Mouse (Mus musculus): ENCODE results near the gene Abcb5. TPM values are rescaled to one million over a fixed set of nuclear protein-coding genes. Genes with fewer than 3 reads are reported as not detected.

Gene Abcb5
- polyA plus RNA-seq, 1 experiment, result not detected

DNA sequence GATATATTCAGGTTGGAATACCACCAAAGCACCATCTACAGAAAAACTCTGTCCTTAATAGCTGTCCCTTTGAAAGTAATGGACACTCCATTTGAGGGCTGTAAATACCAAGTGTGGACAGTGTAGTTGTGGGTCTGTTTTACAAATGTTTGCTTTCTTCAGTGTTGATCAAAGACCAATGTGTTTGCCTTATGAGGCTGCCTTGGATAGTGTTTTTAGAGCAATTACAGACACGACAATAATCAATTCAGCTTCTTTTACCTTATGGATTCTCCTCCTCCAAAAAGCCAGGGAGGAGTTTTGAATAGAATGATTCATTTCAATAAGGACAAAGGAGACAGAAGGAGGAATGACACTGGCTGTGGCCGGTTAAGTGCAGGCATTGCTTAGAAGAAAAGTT lies 128.0 kb downstream of the Abcb5 start:
- H3K36me3 ChIP-seq (ENCODE audit: control insufficient read depth, insufficient read depth, low read length), result no peaks in the 10 kb centered on the region
- peaks cover 2% of the 10 kb centered on the region; the same call in 1 of the 2 replicates for H3K4me1 ChIP-seq (ENCODE audit: control insufficient read depth, insufficient read depth, insufficient read length, low read length)
- H3K27ac ChIP-seq (ENCODE audit: insufficient read depth, low read depth, low read length), result no peak overlapping the region
- 6% methylated on average over 2 of the region's 2 CpGs for WGBS
- H3K4me3 ChIP-seq (ENCODE audit: low read depth, low read length), result no peak overlapping the region
- TF ChIP-seq POLR2A (IDR thresholded peaks at IDR 0.05; ENCODE audit: low read depth, low read length) (no peak), CTCF (IDR thresholded peaks at IDR 0.05; ENCODE audit: extremely low read depth, insufficient read length, insufficient replicate concordance, low read depth, low read length) (no peak)
- H3K27me3 ChIP-seq (ENCODE audit: control insufficient read depth, insufficient read depth, low read length), result peaks cover 54% of the 10 kb centered on the region

DNA sequence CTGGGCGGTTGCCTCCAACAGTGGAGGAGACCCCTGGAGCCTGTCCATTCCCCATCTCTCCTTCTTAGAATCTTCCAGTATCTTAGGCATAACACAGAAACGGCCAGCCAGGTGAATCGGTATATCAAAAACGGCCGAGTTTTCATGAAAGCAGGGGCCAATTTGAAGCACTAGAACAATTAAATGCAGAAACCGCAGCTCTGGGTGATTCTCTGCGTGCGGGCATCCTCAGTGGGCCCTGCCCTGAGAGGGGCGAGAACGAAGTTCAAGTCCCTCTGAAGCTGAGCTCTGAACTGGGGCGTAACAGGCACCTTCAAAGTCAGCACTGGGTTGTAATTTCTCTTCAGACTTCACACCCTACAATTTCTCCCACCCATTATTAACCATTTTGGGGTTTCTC lies 128.9 kb downstream of the Abcb5 start:
- Histone ChIP-seq H3K36me3 (ENCODE audit: control insufficient read depth, insufficient read depth, low read length) (no peaks in the 10 kb centered on the region), H3K4me1 (ENCODE audit: control insufficient read depth, insufficient read depth, insufficient read length, low read length) (no peaks in the 10 kb centered on the region), H3K27me3 (ENCODE audit: control insufficient read depth, insufficient read depth, low read length) (peaks cover 46% of the 10 kb centered on the region), H3K4me3 (ENCODE audit: low read depth, low read length) (no peak overlapping the region), H3K27ac (ENCODE audit: insufficient read depth, low read depth, low read length) (no peak overlapping the region)
- 5% methylated on average over 11 of the region's 11 CpGs for WGBS
- TF ChIP-seq CTCF (IDR thresholded peaks at IDR 0.05; ENCODE audit: extremely low read depth, insufficient read length, insufficient replicate concordance, low read depth, low read length) (no peak), POLR2A (IDR thresholded peaks at IDR 0.05; ENCODE audit: low read depth, low read length) (no peak)

DNA sequence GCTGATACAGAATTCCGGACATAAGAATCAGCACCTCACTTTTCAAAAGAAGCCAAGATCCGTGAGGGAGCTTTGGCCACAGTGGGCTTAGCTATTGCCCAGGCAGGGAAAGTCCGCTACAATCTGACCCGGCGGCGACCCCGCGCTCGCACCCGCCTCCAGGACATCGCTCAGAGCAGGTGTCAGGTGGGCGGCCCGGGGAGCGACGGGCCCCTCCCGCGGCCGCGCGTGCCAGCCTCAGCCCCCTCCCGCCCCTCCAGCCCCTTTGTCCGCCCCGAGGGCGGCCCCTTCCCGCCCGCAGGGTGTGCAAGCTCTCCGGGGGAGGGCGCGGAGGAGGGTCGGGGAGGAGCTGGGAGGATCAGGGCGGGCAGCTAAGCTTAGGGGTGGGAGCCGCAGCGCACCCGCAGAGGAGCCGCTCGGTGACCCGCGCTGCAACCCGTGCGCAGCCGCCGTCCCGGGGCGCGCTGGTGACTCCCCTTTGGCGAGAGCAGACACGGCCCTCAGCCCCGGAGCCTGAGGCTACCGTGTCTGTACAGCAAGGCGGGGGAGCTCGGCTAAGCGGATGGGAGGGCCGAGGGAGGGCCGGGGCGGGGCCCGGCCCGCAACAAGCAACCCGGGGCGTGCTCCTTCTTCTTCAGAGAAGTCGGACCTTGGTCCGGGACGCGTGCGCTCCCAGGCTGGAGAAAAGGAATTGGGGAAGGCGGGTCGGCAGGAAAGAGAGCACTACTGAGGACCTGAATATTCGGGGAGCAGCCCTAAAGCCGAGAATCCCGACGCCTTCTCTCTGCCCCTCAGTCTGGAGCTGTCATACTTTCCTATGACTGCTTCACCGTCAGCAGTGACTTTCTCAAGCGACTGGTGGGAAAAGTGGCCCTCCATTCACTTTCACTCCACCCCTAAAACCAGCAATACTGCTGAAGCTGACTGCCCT lies 129.5 kb downstream of the Abcb5 start:
- Histone ChIP-seq H3K27ac (ENCODE audit: insufficient read depth, low read depth, low read length) (no peak overlapping the region), H3K4me1 (ENCODE audit: control insufficient read depth, insufficient read depth, insufficient read length, low read length) (no peaks in the 10 kb centered on the region), H3K4me3 (ENCODE audit: low read depth, low read length) (peak overlapping the region; percentile 54), H3K36me3 (ENCODE audit: control insufficient read depth, insufficient read depth, low read length) (no peaks in the 10 kb centered on the region), H3K27me3 (ENCODE audit: control insufficient read depth, insufficient read depth, low read length) (peaks cover 45% of the 10 kb centered on the region)
- no peak for TF ChIP-seq POLR2A (IDR thresholded peaks at IDR 0.05; ENCODE audit: low read depth, low read length)
- no peak for TF ChIP-seq CTCF (IDR thresholded peaks at IDR 0.05; ENCODE audit: extremely low read depth, insufficient read length, insufficient replicate concordance, low read depth, low read length)
- under 1% methylated on average over 72 of the region's 72 CpGs for WGBS

DNA sequence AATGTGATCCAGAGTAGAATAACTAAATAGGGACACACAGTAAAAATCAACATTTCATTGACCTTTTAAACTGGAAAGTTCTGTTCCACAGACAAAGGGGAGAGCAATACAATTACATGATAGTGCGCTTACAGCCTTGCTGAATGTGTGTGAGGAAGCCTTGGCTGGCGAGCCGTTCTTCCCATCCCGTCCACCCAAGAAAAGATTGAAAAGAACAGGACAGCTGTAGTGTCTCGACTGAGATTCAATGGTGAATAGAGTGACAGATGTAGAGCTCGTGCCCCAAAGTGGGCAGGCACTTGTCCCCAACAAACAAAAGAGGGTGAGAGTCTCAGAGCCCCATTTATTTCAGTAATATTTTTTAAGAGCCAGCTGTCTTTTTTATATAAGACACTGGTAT lies 136.3 kb downstream of the Abcb5 start:
- Histone ChIP-seq H3K36me3 (ENCODE audit: control insufficient read depth, insufficient read depth, low read length) (no peaks in the 10 kb centered on the region), H3K27me3 (ENCODE audit: control insufficient read depth, insufficient read depth, low read length) (no peaks in the 10 kb centered on the region; the same call in 1 of the 2 replicates), H3K4me3 (ENCODE audit: low read depth, low read length) (no peak overlapping the region), H3K4me1 (ENCODE audit: control insufficient read depth, insufficient read depth, insufficient read length, low read length) (no peaks in the 10 kb centered on the region), H3K27ac (ENCODE audit: insufficient read depth, low read depth, low read length) (no peak overlapping the region)
- TF ChIP-seq CTCF (IDR thresholded peaks at IDR 0.05; ENCODE audit: extremely low read depth, insufficient read length, insufficient replicate concordance, low read depth, low read length) (no peak), POLR2A (IDR thresholded peaks at IDR 0.05; ENCODE audit: low read depth, low read length) (no peak)
- 82% methylated on average over 6 of the region's 6 CpGs for WGBS

Other genes starting within 250 kb of the Abcb5 start
- not detected in 2 replicates for gene Sp8, start 120.1 kb downstream of the Abcb5 start, polyA plus RNA-seq (2012; rRNA removed)